In the genomic region with DNA sequence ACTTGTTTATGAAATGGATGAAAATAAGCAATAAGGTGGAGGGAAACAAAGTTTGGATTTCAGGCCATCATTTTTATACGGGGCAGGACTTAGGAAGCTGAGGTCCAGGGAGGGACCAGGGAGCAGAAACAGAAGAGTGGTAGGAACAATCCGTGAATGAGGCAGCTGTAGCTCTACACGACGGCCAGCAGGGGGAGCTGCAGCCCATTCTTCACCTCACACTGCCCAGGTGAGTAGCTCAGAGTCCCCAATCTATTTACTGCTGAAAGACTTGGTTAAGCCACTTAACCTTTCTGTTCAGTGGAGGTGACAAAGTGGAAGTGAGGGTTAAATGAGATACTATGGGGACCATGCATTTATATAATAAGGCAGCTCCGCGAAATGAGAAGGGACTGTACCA, we compare ENCODE assay signal across 9 mouse cellular contexts.
A peak's percentile ranks its signal among the peaks of the same experiment; 100 is the strongest.
DNase-seq lines count a peak whose midpoint lies in the region; ATAC-seq lines count a peak whose summit lies in the region.
"Had no signal": no experiment of that assay in that cellular context is flagged by ENCODE, and none has a peak within 500 bp of the region (broad histone marks: within the 10 kb centered on the region; RNA-seq: fewer than 3 reads in every experiment).

No protein-coding gene starts in this region.

- no peak overlapping the region for H3K9ac ChIP-seq in heart, embryonic 12.5 days
- no peak overlapping the region for H3K9ac ChIP-seq in forebrain, embryonic 12.5 days
- H3K9ac ChIP-seq in hindbrain, embryonic 12.5 days = no peak overlapping the region
- H3K9ac ChIP-seq: lung, embryonic 15.5 days had no signal

- H3K27me3 ChIP-seq in heart, embryonic 12.5 days (replicated peaks) = no peaks in the 10 kb centered on the region
- H3K27me3 ChIP-seq in forebrain, embryonic 12.5 days = 0 out of 2 replicates have a peak, but pooled peaks cover 3% of the 10 kb centered on the region
- peaks cover 10% of the 10 kb centered on the region; the same call in 1 of the 2 replicates for H3K27me3 ChIP-seq in hindbrain, embryonic 12.5 days
- H3K27me3 ChIP-seq: lung, embryonic 15.5 days had no signal

- H3K27ac ChIP-seq in heart, embryonic 12.5 days (ENCODE audit: poor library complexity, severe bottlenecking) = no peak overlapping the region
- no peak overlapping the region for H3K27ac ChIP-seq in forebrain, embryonic 12.5 days
- H3K27ac ChIP-seq in hindbrain, embryonic 12.5 days = no peak overlapping the region
- H3K27ac ChIP-seq: lung, embryonic 15.5 days had no signal

- no peaks in the 10 kb centered on the region for H3K4me1 ChIP-seq in heart, embryonic 12.5 days (replicated peaks)
- H3K4me1 ChIP-seq in forebrain, embryonic 12.5 days = no peaks in the 10 kb centered on the region
- no peaks in the 10 kb centered on the region for H3K4me1 ChIP-seq in hindbrain, embryonic 12.5 days
- H3K4me1 ChIP-seq: lung, embryonic 15.5 days had no signal

- H3K36me3 ChIP-seq in heart, embryonic 12.5 days = no peaks in the 10 kb centered on the region
- H3K36me3 ChIP-seq in forebrain, embryonic 12.5 days (replicated peaks) = no peaks in the 10 kb centered on the region
- no peaks in the 10 kb centered on the region for H3K36me3 ChIP-seq in hindbrain, embryonic 12.5 days
- H3K36me3 ChIP-seq: lung, embryonic 15.5 days had no signal

- H3K4me2 ChIP-seq in heart, embryonic 12.5 days = no peak overlapping the region
- H3K4me2 ChIP-seq in forebrain, embryonic 12.5 days = no peak overlapping the region
- no peak overlapping the region for H3K4me2 ChIP-seq in hindbrain, embryonic 12.5 days (replicated peaks)
- H3K4me2 ChIP-seq: lung, embryonic 15.5 days had no signal

- peak; percentile 80 for DNase-seq in heart, adult 11 months
- peak; percentile 8 for DNase-seq in c-Kit-positive CD71-positive TER-119-negative erythroid progenitor cells, embryonic 14.5 days (ENCODE audit: low read depth)
- peak; percentile 56 to 87 for DNase-seq in layer of hippocampus, postnatal 25 days (ENCODE audit: extremely low spot score in 1 of 2, low spot score in 1 of 2)
- DNase-seq in spleen, adult 18-20 months = peak; percentile 20 to 58

- no peak overlapping the region for H3K4me3 ChIP-seq in heart, embryonic 12.5 days
- no peak overlapping the region for H3K4me3 ChIP-seq in forebrain, embryonic 12.5 days (replicated peaks)
- H3K4me3 ChIP-seq in hindbrain, embryonic 12.5 days = no peak overlapping the region
- H3K4me3 ChIP-seq: lung, embryonic 15.5 days had no signal

- no peak for ATAC-seq in heart, embryonic 12.5 days (ENCODE audit: insufficient number of reproducible peaks, low FRiP score)
- ATAC-seq in forebrain, embryonic 12.5 days (ENCODE audit: low FRiP score) = peak; percentile 60
- ATAC-seq in hindbrain, embryonic 12.5 days (ENCODE audit: low FRiP score) = 0 out of 2 replicates have a peak, but pooled peaks have one; percentile 46
- peak; percentile 83 for ATAC-seq in megakaryocyte-erythroid progenitor cell, adult 5-6 weeks (replicated peaks; ENCODE audit: low FRiP score, low TSS enrichment, poor library complexity, severe bottlenecking)

- WGBS in heart, embryonic 12.5 days = 32% methylated on average over 6 of the region's 6 CpGs
- 27% methylated on average over 6 of the region's 6 CpGs for WGBS in forebrain, embryonic 12.5 days
- 25% methylated on average over 6 of the region's 6 CpGs for WGBS in hindbrain, embryonic 12.5 days

- H3K9me3 ChIP-seq in heart, embryonic 12.5 days (replicated peaks) = no peaks in the 10 kb centered on the region
- H3K9me3 ChIP-seq in forebrain, embryonic 12.5 days = no peaks in the 10 kb centered on the region
- H3K9me3 ChIP-seq in hindbrain, embryonic 12.5 days (replicated peaks) = no peaks in the 10 kb centered on the region
- H3K9me3 ChIP-seq: lung, embryonic 15.5 days had no signal

Comparison
In these comparisons a context has a peak if more than half of its experiments do, and no peak if none do; other contexts are left out.
1. DNase-seq: peak in every context shown above with its lines; median percentile 80 in heart, adult 11 months; 72 in layer of hippocampus, postnatal 25 days; 39 in spleen, adult 18-20 months; 8 in c-Kit-positive CD71-positive TER-119-negative erythroid progenitor cells, embryonic 14.5 days.